Mouse (Mus musculus) mouse trophoblast stem cell (cell line): Measurements from ENCODE around the gene Cish.

Source experiments
- in situ Hi-C, 2 experiments: fragments of 300-500 bp; cut with MseI, MboI; formaldehyde crosslinking; loops; 2 replicates in 1 of 2; 3 replicates in 1 of 2; pipeline ENCODE4 v1.15.1; 2025

The Cish gene

DNA sequence AAGGTAGTCTGAATTCAATTTTAAA lies at the start of gene Cish:
Gene Cish (plus strand): TSS at position 11 of the 25 bp plus-strand sequence.
- in situ Hi-C loops, result loop anchor here in 1 of 2 experiments (5.0 kb wide), 1 partner anchor 41 kb away; the partner anchor contains the start of gene Hemk1

DNA sequence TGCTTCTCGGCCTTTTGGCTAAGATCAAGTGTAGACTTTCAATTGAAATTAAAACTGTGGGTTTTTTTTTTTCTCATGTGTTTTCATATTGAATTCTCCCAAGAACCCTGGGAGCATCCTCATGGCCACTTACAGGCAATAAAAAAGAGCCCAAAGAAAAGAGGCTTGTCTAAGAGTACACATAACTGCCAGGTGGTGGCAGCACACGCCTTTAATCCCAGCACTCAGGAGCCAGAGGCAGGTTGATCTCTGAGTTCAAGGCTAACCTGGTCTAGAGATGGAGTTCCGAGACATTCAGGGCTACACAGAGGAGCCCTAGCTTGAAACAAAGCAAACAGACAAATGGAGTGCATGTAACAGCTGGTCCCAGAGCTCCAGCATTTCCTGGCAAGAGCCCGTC lies 49.7 kb upstream of the Cish start:
- in situ Hi-C loops, result loop anchor here (5.0 to 10.0 kb wide), 2 partner anchors 46 to 89 kb away; partner anchors contain the start of gene Hemk1 (in 1 of the 2)

DNA sequence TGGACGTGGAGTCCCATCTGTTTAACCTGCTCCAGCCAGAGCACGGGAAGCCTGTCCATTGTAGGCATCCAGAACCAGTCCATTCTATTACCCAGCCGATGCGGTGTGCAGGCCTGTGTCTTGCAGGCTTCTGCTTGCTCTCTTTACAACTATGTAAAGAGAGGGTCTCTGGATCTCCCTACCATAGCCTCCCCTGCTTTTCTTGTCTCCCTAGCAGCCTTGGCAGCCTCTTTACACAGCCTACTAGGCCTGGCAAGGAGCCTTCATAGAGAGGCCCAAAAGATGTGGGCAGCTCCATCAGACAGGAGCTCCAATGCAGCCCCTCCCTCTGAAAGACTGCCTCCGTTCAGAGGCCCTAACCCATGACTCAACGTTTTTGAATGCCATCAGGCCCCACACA lies 46.7 kb upstream of the Cish start:
- in situ Hi-C loops, result loop anchor here (5.0 to 10.0 kb wide), 2 partner anchors 43 to 86 kb away; partner anchors contain the start of gene Hemk1 (in 1 of the 2)

DNA sequence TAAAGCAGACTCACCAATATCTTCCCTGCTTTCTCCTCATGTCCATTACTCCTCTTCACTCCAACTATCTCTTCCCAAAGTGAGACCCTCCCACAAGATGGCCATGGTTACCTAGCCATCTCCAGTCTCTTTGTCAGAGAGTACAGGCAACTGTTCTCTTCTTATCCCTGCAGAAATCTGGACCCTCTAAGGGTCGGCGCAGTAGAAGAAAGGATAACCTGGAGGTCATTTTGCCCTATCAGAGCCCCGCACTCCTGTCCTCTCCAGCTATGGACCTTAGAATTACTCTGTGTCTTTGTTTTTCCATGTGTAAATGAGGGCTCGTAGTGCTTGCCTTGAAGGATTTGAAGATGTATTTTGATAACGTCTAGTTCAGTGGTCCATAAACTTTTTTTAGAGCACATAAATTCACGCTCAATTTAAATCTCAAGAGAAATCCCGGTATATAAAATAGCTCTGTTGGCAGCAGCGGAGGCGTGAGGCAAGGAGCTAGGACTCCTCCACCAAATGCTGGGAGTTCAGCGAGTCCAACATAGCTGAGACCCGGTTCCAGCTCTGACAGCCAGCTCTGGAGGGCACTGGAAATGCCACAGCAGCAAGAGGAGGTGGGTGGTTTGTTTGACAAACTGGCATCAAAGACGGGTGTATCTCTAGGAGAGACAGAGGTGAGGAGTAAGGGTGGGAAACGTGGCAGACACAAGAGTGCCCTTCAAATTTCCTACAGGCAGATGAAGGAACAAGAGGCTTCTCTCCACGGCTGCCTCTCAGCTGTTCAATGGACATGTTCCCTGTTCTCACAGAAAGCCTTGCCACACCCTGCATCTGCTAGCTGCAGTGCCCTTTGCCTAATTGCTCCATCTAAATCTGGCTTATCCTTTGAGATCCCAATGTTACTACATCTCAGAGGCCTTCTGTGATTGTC lies 45.1 kb upstream of the Cish start:
- in situ Hi-C loops, result no loop called here

DNA sequence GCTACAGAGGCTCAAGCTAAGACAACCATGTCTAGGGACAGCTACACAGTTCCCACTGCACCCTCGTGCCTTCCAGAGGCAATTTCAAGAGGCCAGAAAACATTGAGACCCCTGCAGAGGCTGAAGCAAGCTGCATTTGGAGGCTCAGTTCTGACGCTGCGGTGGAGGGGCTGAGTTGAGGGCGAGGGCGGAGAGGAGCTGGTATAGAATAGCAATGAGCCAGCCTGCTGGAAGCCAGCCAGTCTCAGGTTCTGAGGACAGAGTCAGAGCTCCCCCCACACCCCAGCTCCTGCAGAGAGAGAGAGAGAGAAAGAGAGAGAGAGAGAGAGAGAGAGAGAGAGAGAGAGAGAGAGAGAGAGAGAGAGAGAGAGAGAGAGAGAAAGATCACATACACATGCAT lies 43.7 kb upstream of the Cish start:
- in situ Hi-C loops, result no loop called here

DNA sequence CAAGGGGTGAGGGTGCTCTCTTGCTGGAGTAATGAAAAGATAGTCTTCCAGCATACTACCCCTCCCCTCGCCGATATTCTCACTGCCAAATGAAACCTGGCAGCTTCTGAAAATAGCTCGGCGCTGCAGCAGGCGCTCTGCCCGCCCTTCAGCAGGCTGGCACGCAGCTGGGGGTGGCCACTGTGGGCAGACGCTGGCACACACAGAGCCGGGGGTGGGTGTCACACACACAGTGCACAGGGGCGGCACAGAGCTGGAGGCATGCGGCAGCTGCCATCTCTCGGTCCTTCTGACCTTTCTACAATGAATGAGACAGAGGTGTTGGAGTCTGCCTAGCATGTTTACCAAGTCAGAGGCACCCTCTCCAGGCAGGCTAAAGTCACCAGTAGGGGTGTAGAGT lies 41.4 kb upstream of the Cish start:
- in situ Hi-C loops, result no loop called here

DNA sequence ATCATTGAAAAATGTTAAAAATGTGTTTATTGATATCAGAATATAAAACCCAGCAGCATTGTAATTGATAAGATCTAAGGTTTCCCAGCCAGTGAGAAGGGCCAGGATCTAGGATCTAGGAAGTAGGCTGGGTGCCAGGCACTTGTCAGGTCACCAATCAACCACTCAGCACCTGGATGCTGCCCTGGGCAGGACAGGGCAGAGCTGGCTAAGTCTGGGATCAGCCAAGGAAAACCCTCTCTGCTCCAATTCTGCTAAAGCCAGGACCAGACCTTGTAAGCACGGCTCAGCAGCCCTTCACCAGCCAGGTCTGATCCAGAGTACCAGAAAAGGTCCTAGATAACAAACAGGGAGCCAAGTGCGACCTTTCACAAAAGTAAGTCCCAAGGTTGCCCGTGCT lies 40.9 kb upstream of the Cish start:
- in situ Hi-C loops, result no loop called here

DNA sequence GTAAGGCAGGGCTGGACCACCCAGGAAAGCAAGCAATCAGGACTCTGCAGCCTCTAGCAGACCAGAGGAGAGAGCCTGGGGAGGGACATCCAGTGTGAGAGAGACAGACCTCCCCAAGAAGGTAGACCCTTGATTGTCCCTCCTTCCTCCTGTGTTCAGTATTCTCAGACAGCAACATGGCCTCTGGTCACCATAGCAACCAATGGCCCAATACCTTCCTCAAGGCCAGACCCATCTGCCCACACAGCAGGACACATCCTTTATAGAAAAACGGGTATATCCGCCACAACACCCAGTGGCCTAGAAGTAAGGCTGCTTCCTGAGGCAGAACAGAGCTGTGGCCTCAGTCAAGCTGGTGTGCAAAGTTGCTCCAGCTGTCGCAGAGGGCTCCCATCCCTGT lies 40.2 kb upstream of the Cish start:
- in situ Hi-C loops, result no loop called here

DNA sequence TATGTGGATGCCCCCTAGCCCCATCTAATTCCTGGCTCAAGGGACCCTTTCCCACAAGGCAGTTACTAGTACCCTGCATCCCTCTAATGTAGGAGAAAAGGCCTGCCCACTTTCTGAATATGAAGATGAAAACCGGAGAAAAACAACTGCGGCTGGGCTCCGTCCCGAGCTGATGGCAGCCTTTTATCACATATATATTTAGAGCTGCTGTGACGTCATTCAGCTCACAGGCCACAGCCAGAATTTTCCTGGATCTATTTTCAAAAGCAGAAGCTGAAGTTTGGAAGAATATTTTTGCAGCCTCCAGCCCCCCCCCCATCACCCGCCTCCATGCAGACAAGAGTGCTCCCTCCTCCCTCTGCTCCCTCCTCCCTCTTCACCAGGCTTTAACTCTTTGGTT lies 36.3 kb upstream of the Cish start:
- in situ Hi-C loops, result no loop called here

DNA sequence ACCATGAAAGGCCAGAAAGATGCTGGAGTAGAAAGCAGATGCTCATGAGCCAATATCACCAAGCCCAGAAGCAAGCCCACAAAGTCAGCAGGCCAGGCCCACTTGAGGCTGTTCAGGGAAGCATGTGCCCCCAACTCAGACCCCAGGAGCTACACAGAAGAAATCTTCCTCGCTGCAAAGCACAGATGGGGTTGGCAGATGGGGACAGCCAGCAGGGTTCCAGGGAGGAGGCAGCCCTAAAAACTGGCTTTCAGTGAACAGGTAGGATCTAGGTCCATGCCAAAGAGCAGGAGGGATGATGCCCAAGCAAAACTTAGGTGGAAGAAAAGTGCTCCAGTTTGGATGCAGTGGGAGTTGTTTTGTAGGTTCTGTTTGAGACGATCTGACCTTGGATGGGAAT lies 35.4 kb upstream of the Cish start:
- in situ Hi-C loops, result no loop called here

DNA sequence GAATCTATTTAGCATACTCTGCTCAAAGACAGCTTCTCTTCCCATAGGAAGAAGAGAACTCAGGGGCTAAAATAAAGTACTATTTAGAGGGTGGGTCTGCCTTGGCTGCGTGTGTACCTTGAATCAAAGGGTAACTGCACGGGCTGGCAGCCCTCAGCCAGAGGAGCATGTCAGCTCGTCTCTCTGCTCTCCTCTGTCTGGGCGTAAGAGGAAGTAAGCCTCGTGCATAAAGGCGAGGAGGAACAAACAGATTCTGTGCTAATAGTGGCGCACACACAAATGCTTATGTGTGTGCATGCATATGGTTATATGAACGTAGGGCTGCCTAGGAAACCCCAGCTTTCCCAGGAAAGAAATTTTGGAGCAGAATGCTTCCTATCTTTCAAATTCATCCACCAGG lies 35.0 kb upstream of the Cish start:
- in situ Hi-C loops, result no loop called here

DNA sequence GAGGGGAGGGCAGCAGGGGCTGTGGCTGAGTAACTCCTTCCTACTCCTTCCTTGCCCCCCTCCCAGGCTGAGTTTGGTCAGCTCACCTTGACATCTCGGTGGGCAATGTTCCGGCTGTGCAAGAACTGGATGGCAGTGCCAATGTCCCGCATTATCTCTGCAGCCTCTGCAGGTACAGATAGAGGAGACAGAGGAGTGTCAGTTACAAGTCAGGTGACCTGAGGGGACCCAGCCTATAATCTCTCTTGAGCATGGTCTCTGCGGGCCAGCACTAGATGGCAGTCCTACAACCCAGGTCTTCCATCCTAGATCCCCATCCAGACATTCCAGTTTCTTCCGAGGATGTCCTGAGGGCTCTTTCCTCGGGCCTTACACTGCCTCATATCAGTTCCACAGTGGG lies 34.0 kb upstream of the Cish start:
- in situ Hi-C loops, result no loop called here

DNA sequence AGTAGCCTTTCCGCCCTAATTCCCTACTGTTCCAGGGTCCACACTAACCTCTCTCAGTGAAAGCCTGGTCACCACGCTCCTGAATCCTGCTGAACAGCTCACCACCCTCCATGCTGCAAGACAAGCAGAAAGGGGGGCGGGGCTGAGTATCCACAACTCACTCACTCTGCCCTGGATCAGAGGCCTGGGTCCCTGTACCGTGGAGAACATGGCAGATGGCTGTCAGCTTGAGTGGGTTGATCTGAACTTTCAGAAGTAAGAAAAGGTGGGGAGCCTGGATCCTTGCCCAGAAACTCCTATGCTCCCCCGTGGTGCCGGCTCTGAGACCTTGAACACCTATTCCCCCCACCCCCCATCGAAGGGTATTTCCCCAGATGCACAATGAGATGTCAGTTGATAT lies 33.5 kb upstream of the Cish start:
- in situ Hi-C loops, result no loop called here

DNA sequence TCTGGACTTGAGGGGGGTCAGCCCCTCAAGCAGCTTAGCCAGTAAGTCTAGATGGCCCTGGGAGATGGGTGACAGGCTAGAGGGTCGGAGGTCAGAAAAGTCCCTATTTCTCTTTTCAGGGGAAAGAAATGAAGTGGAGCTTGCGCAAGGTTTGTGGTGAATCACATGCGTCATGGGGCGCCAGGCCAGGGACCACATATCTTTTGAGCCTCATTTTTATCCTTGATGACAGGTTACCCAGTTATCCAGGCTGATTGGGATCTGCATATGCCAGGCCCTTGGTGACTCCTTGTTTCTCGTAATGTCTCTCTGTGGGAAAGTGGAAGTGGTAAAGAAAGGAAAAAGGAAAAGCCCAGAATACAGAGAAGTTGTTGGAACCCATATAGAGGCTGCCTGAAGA lies 31.9 kb upstream of the Cish start:
- in situ Hi-C loops, result no loop called here

DNA sequence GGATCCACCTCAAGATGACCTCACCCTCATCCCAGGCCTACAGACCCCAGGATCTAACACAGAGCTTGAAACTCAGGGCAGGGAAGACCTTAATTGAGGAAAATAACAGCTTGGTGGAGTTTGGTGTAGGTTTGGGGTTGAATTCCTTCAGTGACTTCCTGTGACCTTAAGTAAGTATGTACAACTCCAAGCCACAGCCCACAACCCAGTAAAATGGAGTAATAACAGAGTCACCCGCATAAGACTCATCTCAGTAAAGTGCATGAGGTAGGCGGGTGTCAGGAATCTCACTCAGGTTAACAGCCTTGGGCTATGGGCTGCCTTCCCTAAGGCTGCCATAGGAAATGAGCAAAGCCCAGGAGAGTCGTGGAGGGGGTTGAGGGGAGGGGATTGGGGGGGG lies 31.1 kb upstream of the Cish start:
- in situ Hi-C loops, result no loop called here

DNA sequence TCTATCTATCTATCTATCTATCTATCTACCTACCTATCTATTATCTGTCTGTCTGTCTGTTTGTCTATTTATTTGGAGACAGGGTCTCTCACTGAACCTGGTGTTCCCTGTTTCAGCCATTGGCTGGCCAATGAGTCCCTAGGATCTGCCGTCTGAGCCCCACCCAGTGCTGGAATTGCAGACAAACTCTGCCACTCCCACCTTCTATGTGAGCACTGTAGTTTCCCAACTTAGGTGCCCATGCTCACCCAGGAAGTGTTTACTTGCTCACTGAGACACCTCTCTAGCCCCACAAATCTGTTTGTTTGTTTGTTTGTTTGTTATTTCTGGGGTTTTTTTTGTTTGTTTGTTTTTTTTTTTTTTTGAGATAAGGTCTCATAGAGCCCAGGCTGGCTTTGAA lies 28.8 kb upstream of the Cish start:
- in situ Hi-C loops, result no loop called here

DNA sequence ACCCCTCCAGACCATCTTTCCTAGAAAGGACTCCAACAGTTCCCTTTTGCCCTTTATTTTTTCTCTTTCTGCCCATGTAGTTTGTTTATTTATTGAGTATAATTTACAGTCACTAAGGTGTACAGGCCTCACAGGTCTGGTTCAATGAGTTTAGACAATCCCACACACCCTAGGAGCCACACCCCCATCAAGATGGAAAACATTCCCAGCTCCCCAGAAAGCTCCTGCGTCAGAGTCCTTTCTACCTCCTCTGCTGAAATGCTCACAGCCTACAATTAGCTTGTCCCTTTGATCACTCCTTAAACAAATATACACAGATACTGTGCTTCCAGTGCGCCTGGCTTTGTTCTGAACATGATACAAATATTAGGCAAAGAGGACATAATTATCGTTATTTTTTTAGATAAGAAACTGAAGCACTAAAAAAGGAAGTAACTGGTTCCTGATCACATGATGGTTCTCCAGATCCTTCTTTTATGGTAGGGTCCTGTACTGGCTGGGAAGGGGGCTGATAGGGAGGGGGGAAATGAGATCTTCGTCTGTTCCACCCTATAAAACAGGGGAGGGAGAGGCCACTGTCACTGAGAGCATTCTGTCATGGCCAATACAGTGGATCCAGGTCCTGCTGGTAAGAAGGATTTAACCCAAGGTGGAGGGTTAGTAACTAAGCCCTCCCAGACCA lies 28.0 kb upstream of the Cish start:
- in situ Hi-C loops, result no loop called here

DNA sequence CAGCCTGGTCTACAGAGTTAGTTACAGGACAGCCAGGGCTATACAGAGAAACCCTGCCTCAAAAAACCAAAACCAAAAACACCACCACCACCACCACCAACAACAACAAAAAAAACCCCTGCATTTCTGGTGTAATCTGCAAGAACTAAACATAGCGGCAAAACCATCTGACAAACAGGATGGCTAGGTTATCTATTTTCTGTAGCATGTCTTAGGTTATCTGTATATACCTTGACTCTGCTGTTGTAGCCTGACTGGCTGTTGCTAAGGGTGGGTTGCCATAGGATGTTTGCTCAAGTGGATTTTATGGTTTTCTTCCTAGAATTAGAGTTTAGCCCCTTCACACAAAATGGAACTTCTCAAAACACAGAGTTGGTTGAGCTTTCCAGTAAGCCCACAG lies 26.1 kb upstream of the Cish start:
- in situ Hi-C loops, result no loop called here

DNA sequence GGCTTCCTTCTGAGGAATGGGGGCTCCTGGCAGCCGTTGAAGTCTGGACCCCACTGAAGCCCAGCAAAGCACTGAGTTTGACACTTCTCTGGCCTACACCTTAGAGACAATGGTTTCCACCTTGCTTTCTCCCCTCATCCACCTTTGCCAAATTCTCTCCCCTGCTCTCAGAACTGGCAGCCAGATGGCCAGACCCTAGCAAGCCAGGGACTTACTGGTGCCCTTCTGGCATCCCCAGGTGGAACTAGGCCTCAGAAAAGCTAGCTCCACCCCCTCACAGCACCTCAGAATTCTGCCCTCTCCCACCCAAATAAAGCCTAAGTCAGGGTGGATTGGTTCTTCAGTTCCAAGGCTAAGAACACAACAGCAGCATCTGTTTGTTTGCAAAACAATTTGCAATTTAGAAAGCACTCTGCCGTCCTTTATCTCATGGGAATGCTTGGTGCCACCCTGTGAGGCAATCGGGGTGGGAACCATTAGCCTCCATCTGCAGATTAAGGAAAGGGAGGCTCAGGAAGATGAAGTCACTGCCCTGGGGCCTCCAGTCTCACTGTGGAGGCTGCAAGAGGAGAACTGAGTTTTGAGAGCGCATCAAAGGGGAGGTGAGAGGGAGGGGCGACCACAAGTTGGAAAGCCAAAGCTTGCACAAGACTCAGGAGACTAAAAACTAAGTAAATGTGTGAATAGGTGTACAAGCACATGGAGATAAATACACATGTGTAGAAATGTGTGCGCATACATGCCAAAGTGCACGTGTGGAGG lies 24.5 kb upstream of the Cish start:
- in situ Hi-C loops, result no loop called here

DNA sequence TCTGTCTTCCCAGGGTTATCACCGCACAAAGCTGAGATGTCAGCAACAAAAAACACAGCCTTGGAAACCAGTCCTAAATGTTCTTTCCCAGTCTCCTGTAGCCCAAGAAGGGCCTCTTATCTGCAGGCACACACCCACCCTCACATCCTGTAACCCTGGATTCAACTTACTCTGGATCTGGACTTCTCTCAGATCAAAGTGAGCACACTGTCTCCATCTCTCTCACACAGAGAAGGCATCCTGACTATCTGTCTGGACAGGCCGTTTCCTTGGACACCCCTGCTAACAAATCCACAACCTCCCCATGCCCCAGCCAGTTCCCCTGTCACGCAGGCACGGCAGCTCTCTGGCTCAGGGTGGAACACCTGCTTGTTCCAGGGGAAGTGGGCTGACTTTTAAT lies 23.5 kb upstream of the Cish start:
- in situ Hi-C loops, result no loop called here

DNA sequence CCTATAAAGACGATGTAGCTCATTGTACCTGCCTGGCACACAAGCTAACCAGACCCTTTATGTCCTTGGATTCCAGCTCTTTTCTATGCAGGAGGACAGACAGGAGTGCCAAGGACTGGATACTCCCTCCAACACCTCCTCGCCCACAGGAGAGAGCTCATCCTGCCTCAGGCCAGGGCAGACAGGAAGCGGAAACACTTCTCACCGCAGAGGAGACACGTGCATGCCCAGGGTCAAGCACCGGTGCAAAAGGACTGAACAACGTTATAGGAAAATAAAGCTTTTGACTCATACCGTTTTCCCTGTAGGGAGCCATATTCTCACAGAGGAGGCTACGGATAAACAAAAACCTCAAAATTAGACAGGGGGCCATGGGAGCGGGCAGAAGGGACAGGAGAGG lies 22.6 kb upstream of the Cish start:
- in situ Hi-C loops, result no loop called here

DNA sequence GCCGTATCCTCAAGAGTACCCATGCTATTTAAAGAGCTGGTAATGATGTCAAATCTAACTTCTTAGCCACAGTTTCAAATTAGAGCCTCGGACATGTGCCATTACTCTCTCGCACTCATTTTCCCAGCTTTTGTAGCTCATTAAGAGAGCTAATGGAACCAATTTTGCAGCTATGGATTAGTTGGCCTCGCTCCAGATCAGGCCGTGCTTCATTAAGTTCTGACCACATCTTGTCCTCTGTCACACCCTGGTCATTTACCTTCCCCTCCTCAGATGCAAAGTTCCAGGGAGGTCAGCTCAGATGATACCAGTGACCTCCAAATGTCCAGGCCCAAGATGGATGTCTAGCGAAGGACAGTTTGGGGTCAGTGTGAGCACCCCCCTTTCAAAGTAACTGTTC lies 21.1 kb upstream of the Cish start:
- in situ Hi-C loops, result no loop called here

DNA sequence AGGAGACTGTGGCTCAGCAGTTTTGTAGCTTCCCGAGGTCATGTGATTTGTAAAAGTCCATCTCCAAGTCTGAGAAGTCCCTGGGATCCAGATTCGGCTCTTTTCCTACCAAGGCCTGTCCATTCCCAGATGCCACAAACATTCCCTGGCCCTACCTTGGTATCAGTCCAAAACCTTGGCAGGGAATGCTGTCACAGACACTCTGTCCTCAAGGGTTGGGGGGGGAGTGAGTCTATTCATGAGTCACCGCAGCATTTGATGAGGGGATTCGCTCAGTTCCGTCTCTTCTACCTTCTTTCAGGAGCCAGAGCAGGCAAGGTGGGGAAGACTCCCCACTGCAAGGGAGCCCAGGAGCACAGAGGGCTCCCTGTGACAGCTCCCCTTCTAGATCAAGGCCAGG lies 20.1 kb upstream of the Cish start:
- in situ Hi-C loops, result no loop called here
